Mouse (Mus musculus) embryonic facial prominence, embryonic 15.5 days (tissue): ENCODE data around the gene Grap2. TPM values are rescaled to one million over a fixed set of nuclear protein-coding genes. Genes with fewer than 3 reads are reported as not detected.

Experiments used
- ATAC-seq: fragments of 200-750 bp; cut with Nextera tagmentation; 2 replicates; pipeline ENCODE4 v1.8.0; 2017; ENCODE audit warnings: low read depth, moderate TSS enrichment; ENCODE audit not compliant: insufficient number of reproducible peaks, low FRiP score, low TSS enrichment
- H3K27ac ChIP-seq: fragments of 300-500 bp; sonication (generic); replicated peaks from 2 replicates; pipeline ENCODE4 v1.5.1; 2015; ENCODE audit warnings: mild to moderate bottlenecking, inconsistent platforms
- H3K27me3 ChIP-seq: fragments of 300-500 bp; sonication (generic); 2 replicates; pipeline ENCODE4 v1.6.1; 2015; ENCODE audit warnings: inconsistent platforms
- H3K36me3 ChIP-seq: fragments of 300-500 bp; sonication (generic); 2 replicates; pipeline ENCODE4 v1.6.1; 2015; ENCODE audit warnings: mild to moderate bottlenecking, inconsistent platforms
- H3K4me1 ChIP-seq: fragments of 300-500 bp; sonication (generic); 2 replicates; pipeline ENCODE4 v1.6.1; 2015; ENCODE audit warnings: inconsistent platforms
- H3K4me2 ChIP-seq: fragments of 300-500 bp; sonication (generic); replicated peaks from 2 replicates; pipeline ENCODE4 v1.6.1; 2015; ENCODE audit warnings: mild to moderate bottlenecking, inconsistent platforms
- H3K4me3 ChIP-seq: fragments of 300-500 bp; sonication (generic); replicated peaks from 2 replicates; pipeline ENCODE4 v1.5.1; 2015; ENCODE audit warnings: mild to moderate bottlenecking, inconsistent platforms
- H3K9ac ChIP-seq: fragments of 300-500 bp; sonication (generic); 2 replicates; pipeline ENCODE4 v1.6.1; 2015; ENCODE audit warnings: inconsistent platforms
- H3K9me3 ChIP-seq: fragments of 300-500 bp; sonication (generic); replicated peaks from 2 replicates; pipeline ENCODE4 v1.6.1; 2016; ENCODE audit warnings: inconsistent platforms
- WGBS: fragments of 180-500 bp; shearing (Covaris S2); methylation state at CpG from one replicate; pipeline ENCODE4 v1.1.7; 2015; 5-methylcytosine and 5-hydroxymethylcytosine counted together
- polyA plus RNA-seq: library from polyadenylated mRNA; unstranded; fragments of >200 nt; fragmentation: Nextera tagmentation; extraction: Ambion mirVana; gene quantifications from 2 replicates; pipeline ENCODE4 v1.2.1, GENCODE M21; 2015

Grap2 gene
- polyA plus RNA-seq, 1 experiment from 2014 or later: 0.87 TPM

GRCm38 (mm10) chr15:80567139-80567538 lies 5.3 kb upstream of the Grap2 start:
- Histone ChIP-seq H3K9ac (no peak overlapping the region), H3K9me3 (no peaks in the 10 kb centered on the region), H3K4me2 (no peak overlapping the region), H3K36me3 (no peaks in the 10 kb centered on the region), H3K4me1 (peaks cover 7% of the 10 kb centered on the region; the same call in 1 of the 2 replicates), H3K4me3 (no peak overlapping the region), H3K27me3 (no peaks in the 10 kb centered on the region), H3K27ac (no peak overlapping the region)
- WGBS: 81% methylated on average over 3 of the region's 3 CpGs
- ATAC-seq: no peak

- no peak overlapping the region for H3K27ac ChIP-seq
- no peak overlapping the region for H3K4me3 ChIP-seq
- H3K36me3 ChIP-seq: no peaks in the 10 kb centered on the region
- no peak overlapping the region for H3K4me2 ChIP-seq
- ATAC-seq: no peak
- H3K9me3 ChIP-seq: no peaks in the 10 kb centered on the region
- WGBS: 38% methylated on average over 4 of the region's 4 CpGs
- H3K27me3 ChIP-seq: no peaks in the 10 kb centered on the region
- H3K9ac ChIP-seq: no peak overlapping the region
- peaks cover 12% of the 10 kb centered on the region; the same call in 1 of the 2 replicates for H3K4me1 ChIP-seq
Measured at GRCm38 (mm10) chr15:80567731-80568130, 4.7 kb upstream of the Grap2 start.

GRCm38 (mm10) chr15:80569205-80569604 lies 3.2 kb upstream of the Grap2 start:
- Histone ChIP-seq H3K4me1 (peaks cover 12% of the 10 kb centered on the region; the same call in 1 of the 2 replicates), H3K36me3 (no peaks in the 10 kb centered on the region), H3K27me3 (no peaks in the 10 kb centered on the region), H3K9ac (no peak overlapping the region), H3K4me2 (no peak overlapping the region), H3K27ac (no peak overlapping the region), H3K9me3 (no peaks in the 10 kb centered on the region), H3K4me3 (no peak overlapping the region)
- no peak for ATAC-seq
- WGBS: 68% methylated on average over 7 of the region's 7 CpGs

- peaks cover 12% of the 10 kb centered on the region; the same call in 1 of the 2 replicates for H3K4me1 ChIP-seq
- WGBS: 82% methylated on average over 1 of the region's 1 CpGs
- H3K9me3 ChIP-seq: no peaks in the 10 kb centered on the region
- H3K4me3 ChIP-seq: no peak overlapping the region
- no peaks in the 10 kb centered on the region for H3K27me3 ChIP-seq
- H3K4me2 ChIP-seq: no peak overlapping the region
- no peak for ATAC-seq
- H3K27ac ChIP-seq: no peak overlapping the region
- H3K9ac ChIP-seq: no peak overlapping the region
- no peaks in the 10 kb centered on the region for H3K36me3 ChIP-seq
Measured at GRCm38 (mm10) chr15:80570226-80570625, 2.2 kb upstream of the Grap2 start.

- Histone ChIP-seq H3K9me3 (no peaks in the 10 kb centered on the region), H3K4me2 (no peak overlapping the region), H3K36me3 (no peaks in the 10 kb centered on the region), H3K27me3 (peaks cover 8% of the 10 kb centered on the region), H3K27ac (no peak overlapping the region), H3K4me3 (no peak overlapping the region), H3K9ac (no peak overlapping the region), H3K4me1 (peaks cover 12% of the 10 kb centered on the region; the same call in 1 of the 2 replicates)
- 75% methylated on average over 7 of the region's 7 CpGs for WGBS
- no peak for ATAC-seq
Measured at GRCm38 (mm10) chr15:80571611-80572010, 783 bp upstream of the Grap2 start.

- H3K27ac ChIP-seq: no peak overlapping the region
- H3K27me3 ChIP-seq: peaks cover 19% of the 10 kb centered on the region
- no peak for ATAC-seq
- H3K36me3 ChIP-seq: no peaks in the 10 kb centered on the region
- 62% methylated on average over 9 of the region's 9 CpGs for WGBS
- H3K9me3 ChIP-seq: no peaks in the 10 kb centered on the region
- 0 out of 2 replicates have a peak, but pooled peaks cover 7% of the 10 kb centered on the region for H3K4me1 ChIP-seq
- H3K4me2 ChIP-seq: no peak overlapping the region
- H3K4me3 ChIP-seq: no peak overlapping the region
- H3K9ac ChIP-seq: no peak overlapping the region
Measured at GRCm38 (mm10) chr15:80572811-80573520, 572 bp downstream of the Grap2 start.

- Histone ChIP-seq H3K9ac (no peak overlapping the region), H3K4me1 (0 out of 2 replicates have a peak, but pooled peaks cover 7% of the 10 kb centered on the region), H3K27me3 (peaks cover 23% of the 10 kb centered on the region), H3K36me3 (no peaks in the 10 kb centered on the region), H3K9me3 (no peaks in the 10 kb centered on the region), H3K27ac (no peak overlapping the region), H3K4me3 (no peak overlapping the region), H3K4me2 (no peak overlapping the region)
- WGBS: 91% methylated on average over 17 of the region's 17 CpGs
- ATAC-seq: no peak
Measured at GRCm38 (mm10) chr15:80574211-80575040, 2.0 kb downstream of the Grap2 start.

GRCm38 (mm10) chr15:80575817-80576370 lies 3.5 kb downstream of the Grap2 start:
- no peak overlapping the region for H3K27ac ChIP-seq
- no peak overlapping the region for H3K4me3 ChIP-seq
- no peak overlapping the region for H3K4me2 ChIP-seq
- H3K27me3 ChIP-seq: peaks cover 27% of the 10 kb centered on the region
- H3K36me3 ChIP-seq: no peaks in the 10 kb centered on the region
- ATAC-seq: no peak
- no peak overlapping the region for H3K9ac ChIP-seq
- H3K4me1 ChIP-seq: 0 out of 2 replicates have a peak, but pooled peaks cover 7% of the 10 kb centered on the region
- H3K9me3 ChIP-seq: no peaks in the 10 kb centered on the region
- 88% methylated on average over 13 of the region's 13 CpGs for WGBS

GRCm38 (mm10) chr15:80576415-80576994 lies 4.1 kb downstream of the Grap2 start:
- H3K9me3 ChIP-seq: no peaks in the 10 kb centered on the region
- no peak overlapping the region for H3K9ac ChIP-seq
- H3K27ac ChIP-seq: no peak overlapping the region
- H3K27me3 ChIP-seq: peaks cover 27% of the 10 kb centered on the region
- no peak overlapping the region for H3K4me3 ChIP-seq
- 0 out of 2 replicates have a peak, but pooled peaks cover 7% of the 10 kb centered on the region for H3K4me1 ChIP-seq
- 69% methylated on average over 11 of the region's 11 CpGs for WGBS
- no peak overlapping the region for H3K4me2 ChIP-seq
- H3K36me3 ChIP-seq: no peaks in the 10 kb centered on the region
- no peak for ATAC-seq

- WGBS: 17% methylated on average over 22 of the region's 22 CpGs
- Histone ChIP-seq H3K4me1 (0 out of 2 replicates have a peak, but pooled peaks cover 3% of the 10 kb centered on the region), H3K27ac (no peak overlapping the region), H3K36me3 (no peaks in the 10 kb centered on the region), H3K27me3 (peaks cover 28% of the 10 kb centered on the region), H3K9ac (no peak overlapping the region), H3K9me3 (no peaks in the 10 kb centered on the region), H3K4me3 (no peak overlapping the region), H3K4me2 (no peak overlapping the region)
- no peak for ATAC-seq
Measured at GRCm38 (mm10) chr15:80577166-80577960, 5.0 kb downstream of the Grap2 start.
